Mouse (Mus musculus): ENCODE results near the gene Olfr645.

Olfr645 gene

DNA sequence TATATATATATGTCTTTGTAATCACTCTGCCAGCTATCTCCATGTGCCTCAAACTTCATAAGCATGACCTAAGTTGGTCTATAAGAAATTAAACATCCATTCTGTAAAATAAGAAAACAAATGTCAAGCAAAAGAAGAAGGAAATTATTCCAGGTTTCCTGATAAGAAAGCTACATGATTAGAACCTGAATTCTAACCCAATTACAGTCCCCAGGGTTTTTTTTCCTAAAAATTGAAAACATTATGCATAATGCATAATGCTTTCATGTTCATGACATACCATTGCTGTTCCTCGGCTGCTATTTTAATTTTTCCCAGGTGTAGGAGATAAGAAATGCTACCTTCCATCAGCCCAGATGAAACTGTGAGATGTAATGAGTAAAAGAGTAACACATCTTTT is at the start of gene Olfr645:
Olfr645 (minus strand) TSS at position 101 of the 400 bp plus-strand sequence.
- no peak for DNase-seq (ENCODE audit: low spot score)

- no peak for DNase-seq (ENCODE audit: low spot score)
Measured at GRCm38 (mm10) chr7:104129726-104130125, 44.5 kb upstream of the Olfr645 start, which contains the start of gene Ubqln5. Ubqln5 (minus strand) TSS chr7:104129826.

DNA sequence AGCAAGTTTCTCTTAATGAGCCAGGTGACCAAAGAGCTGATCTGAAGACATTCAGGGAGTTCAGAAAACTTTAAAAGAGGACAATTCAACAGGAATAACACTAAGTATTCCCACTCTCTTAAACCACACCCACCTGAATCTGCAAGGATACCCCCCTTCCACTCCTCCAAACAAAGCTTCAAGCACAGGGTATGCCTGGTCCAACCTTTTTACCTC is 19.4 kb upstream of the Olfr645 start, which contains the start of gene Olfr646:
Olfr646 (plus strand) TSS at position 117 of the 216 bp plus-strand sequence.
- DNase-seq (ENCODE audit: low spot score) = no peak

DNA sequence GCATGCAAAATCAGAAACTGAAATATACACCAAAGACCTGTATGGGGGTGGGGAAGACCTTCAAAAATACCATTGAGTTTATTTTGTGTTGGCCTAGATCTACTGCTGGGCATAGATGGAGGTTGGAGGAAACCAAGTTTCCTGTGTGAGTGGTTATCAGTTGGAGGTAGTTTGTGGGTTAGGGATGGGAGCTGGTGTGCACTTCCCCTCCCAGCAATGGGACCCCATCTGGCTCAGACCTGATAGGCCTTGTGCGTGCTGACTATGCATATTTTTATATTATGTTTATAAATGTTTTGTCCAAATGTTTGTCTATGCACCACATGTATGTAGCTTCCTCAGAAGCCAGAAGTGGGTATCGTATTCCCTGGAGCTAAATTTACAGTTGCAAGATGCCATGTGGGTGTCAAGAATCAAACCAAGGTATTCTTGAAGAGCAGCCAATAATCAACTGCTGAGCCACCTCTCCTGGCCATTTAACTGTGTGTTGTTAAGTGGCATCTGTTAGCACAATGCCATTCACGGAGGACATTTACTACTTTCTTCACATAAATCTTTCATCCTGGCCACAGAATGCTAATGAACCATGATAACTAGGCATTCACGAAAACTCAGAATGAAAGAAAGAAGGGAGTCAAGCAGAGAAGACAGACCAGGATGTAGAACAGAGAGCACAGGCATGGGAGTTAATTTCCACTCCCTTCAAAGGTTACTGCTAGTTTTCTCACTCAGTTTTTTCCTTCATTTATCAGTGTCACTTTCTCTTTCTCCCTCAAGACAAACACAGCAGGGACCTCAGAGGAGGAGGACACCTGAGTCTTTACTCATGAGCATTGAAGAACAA is 18.9 kb upstream of the Olfr645 start:
- no peak for DNase-seq (ENCODE audit: low spot score)

DNA sequence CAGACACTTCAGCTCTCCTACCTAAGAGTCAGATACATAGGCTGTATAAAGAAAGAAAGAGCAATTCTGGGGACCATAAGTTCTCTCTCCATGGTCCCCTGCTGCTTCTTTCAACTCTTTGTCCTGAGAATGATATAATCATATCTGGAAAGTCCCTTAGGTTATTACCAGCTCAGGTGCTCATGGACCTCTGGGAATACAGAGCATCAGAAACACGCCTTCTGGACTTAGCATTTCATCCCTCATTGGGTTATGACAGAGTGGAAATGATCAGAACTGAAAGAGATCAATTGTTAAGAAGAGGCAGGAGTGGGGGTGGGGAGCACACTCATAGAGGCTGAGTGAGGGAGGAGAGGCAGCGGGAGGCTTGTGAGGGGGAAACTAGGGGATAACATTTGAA is 13.5 kb downstream of the Olfr645 start, which contains the start of gene Olfr644:
Olfr644 (minus strand) TSS at position 101 of the 400 bp plus-strand sequence.
- no peak for DNase-seq (ENCODE audit: low spot score)

DNA sequence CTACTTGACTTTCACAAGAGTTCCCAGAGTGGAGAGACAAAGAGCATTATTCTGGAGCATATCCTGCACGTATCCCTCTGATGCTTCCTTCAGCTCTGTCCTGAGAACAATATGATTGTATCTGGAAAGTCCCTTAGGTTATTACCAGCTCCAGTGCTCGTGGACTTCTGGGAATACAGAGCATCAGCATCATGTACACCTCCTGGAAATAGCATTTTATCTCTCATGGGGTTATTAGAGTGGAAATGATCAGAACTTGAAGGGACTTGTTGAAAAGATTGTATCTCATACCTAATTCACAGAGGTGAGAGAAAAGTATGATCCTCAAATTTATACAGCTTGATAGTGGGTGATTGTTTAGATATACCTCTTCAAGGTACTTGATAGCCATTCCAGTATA is 23.9 kb downstream of the Olfr645 start, which contains the start of gene 4930516K23Rik:
4930516K23Rik (minus strand) TSS at position 101 of the 400 bp plus-strand sequence.
- no peak for DNase-seq (ENCODE audit: low spot score)

GRCm38 (mm10) chr7:104059215-104059614 is 26.1 kb downstream of the Olfr645 start:
- no peak for DNase-seq (ENCODE audit: low spot score)

- no peak for DNase-seq (ENCODE audit: low spot score)
Measured at GRCm38 (mm10) chr7:104052566-104052965, 32.7 kb downstream of the Olfr645 start, which contains the start of gene Olfr642. Olfr642 (minus strand) TSS chr7:104052666.

DNA sequence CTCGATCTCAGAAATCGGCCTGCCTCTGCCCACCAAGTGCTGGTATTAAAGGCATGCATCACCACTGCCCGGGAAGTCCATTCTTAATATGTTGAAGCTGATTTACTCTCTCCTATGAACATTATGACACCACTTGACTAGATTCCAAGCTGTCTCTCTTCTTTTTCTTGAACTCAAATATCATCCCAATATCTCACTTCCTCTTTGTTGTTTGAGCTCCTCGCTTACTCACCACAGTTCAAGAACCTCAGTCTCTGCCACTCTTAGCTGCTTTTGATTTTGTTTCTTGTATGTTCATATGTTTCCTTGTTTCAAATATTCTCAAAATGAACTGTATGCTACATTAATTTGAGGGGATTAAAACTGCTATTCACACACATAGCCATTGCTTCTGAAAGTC is 34.5 kb downstream of the Olfr645 start:
- no peak for DNase-seq (ENCODE audit: low spot score)

GRCm38 (mm10) chr7:104035145-104035544 is 50.1 kb downstream of the Olfr645 start, which contains the start of gene Olfr641:
Olfr641 (plus strand) TSS chr7:104035445.
- DNase-seq (ENCODE audit: low spot score) = no peak

Measured in ovary, adult 18-20 months (tissue).